Mouse (Mus musculus) liver, embryonic 14.5 days (tissue): ENCODE results near the gene Zfp990. TPM values are rescaled to one million over a fixed set of nuclear protein-coding genes. Genes with fewer than 3 reads are reported as not detected.
"Not testable (repeated sequence)": the region's sequence is repeated elsewhere in the genome, so short reads cannot be mapped to it uniquely, and the experiment has no call there.

Source experiments
- ATAC-seq: fragments of 200-750 bp; cut with Nextera tagmentation; 2 replicates; pipeline ENCODE4 v1.8.0; 2017; ENCODE audit warnings: moderate number of reproducible peaks, mild to moderate bottlenecking, moderate library complexity; ENCODE audit not compliant: insufficient read depth
- DNase-seq, 3 experiments: peaks; one replicate each; pipeline ENCODE4 v3.0.0-alpha.2; 2012 to 2013; ENCODE audit warnings: low read depth in 3 of 3, low spot score in 3 of 3
- H3K27ac ChIP-seq: fragments of 300-500 bp; sonication (generic); 2 replicates; pipeline ENCODE4 v1.5.1; 2014; ENCODE audit warnings: moderate library complexity, mild to moderate bottlenecking, control low read depth, inconsistent platforms
- H3K27me3 ChIP-seq: fragments of 300-500 bp; sonication (generic); 2 replicates; pipeline ENCODE4 v1.6.1; 2014; ENCODE audit warnings: mild to moderate bottlenecking, low read length, moderate library complexity; ENCODE audit not compliant: control insufficient read depth, insufficient read depth
- H3K36me3 ChIP-seq: fragments of 300-500 bp; sonication (generic); replicated peaks from 2 replicates; pipeline ENCODE4 v1.6.1; 2014; ENCODE audit warnings: low read depth; ENCODE audit not compliant: control insufficient read depth, insufficient read depth
- H3K4me1 ChIP-seq, 2 experiments: fragments of 200-500 bp in 1 of 2; fragments of 300-500 bp in 1 of 2; sonication (generic) in 1 of 2; replicated peaks; 2 replicates each; pipeline ENCODE4 v1.6.1; 2012 to 2014; ENCODE audit warnings: antibody characterized with exemption in 1 of 2, inconsistent platforms in 1 of 2, low read length in 1 of 2; ENCODE audit not compliant: control insufficient read depth in 2 of 2, insufficient read depth in 2 of 2
- H3K4me2 ChIP-seq: fragments of 300-500 bp; sonication (generic); 2 replicates; pipeline ENCODE4 v1.6.1; 2014; ENCODE audit warnings: low read depth, mild to moderate bottlenecking, control low read depth, moderate library complexity
- H3K4me3 ChIP-seq, 2 experiments: fragments of 200-500 bp in 1 of 2; fragments of 300-500 bp in 1 of 2; sonication (generic) in 1 of 2; 2 replicates each; pipeline ENCODE4 v1.5.1; 2012 to 2014; ENCODE audit warnings: low read depth in 2 of 2, low read length in 2 of 2, mild to moderate bottlenecking in 2 of 2, control low read depth in 1 of 2, inconsistent platforms in 1 of 2, moderate library complexity in 1 of 2; ENCODE audit not compliant: insufficient read depth in 1 of 2
- H3K9ac ChIP-seq: fragments of 300-500 bp; sonication (generic); replicated peaks from 2 replicates; pipeline ENCODE4 v1.6.1; 2014; ENCODE audit warnings: mild to moderate bottlenecking, control low read depth, moderate library complexity
- H3K9me3 ChIP-seq: fragments of 300-500 bp; sonication (generic); 2 replicates; pipeline ENCODE4 v1.6.1; 2016; ENCODE audit warnings: low read length, mixed read lengths; ENCODE audit not compliant: control insufficient read depth
- CTCF ChIP-seq: IDR thresholded peaks from 2 replicates; pipeline ENCODE4 v1.5.1; 2016; ENCODE audit warnings: antibody characterized with exemption, low read depth, control low read depth
- EP300 ChIP-seq: IDR thresholded peaks from 2 replicates; pipeline ENCODE4 v1.6.1; 2016; ENCODE audit warnings: antibody characterized with exemption, low read depth
- WGBS: fragments of 180-500 bp; shearing (Covaris S2); extraction: QIAGEN DNeasy Blood & Tissue Kit; methylation state at CpG from one replicate; pipeline ENCODE4 v1.1.7; 2014; ENCODE audit not compliant: insufficient replicate concordance; 5-methylcytosine and 5-hydroxymethylcytosine counted together
- polyA plus RNA-seq, 2 experiments: library from polyadenylated mRNA; depleted of rRNA in 1 of 2; stranded (reverse) in 1 of 2; unstranded in 1 of 2; fragments of >200 nt; fragmentation: Nextera tagmentation in 1 of 2; extraction: Ambion mirVana in 1 of 2; gene quantifications; 2 replicates each; pipeline versions ENCODE4 v1.2.1 to v1.2.3; 2012 to 2014

Gene Zfp990
- polyA plus RNA-seq, 2 experiments, result 0.02 TPM; not detected in 1

- not testable (repeated sequence) for H3K27me3 ChIP-seq, H3K4me3 ChIP-seq, DNase-seq, H3K9me3 ChIP-seq, H3K27ac ChIP-seq, H3K9ac ChIP-seq, ATAC-seq, H3K36me3 ChIP-seq, H3K4me2 ChIP-seq, H3K4me1 ChIP-seq
- WGBS, result 21% methylated on average over 2 of the region's 2 CpGs
- peak; percentile 41 for TF ChIP-seq CTCF
These were observed 34.5 kb downstream of the Zfp990 start for GRCm38 (mm10) chr4:145545106-145545505.

GRCm38 (mm10) chr4:145545734-145546349 lies 35.3 kb downstream of the Zfp990 start:
- not testable (repeated sequence) for H3K4me3 ChIP-seq, ATAC-seq, H3K4me2 ChIP-seq, H3K9ac ChIP-seq, DNase-seq, H3K36me3 ChIP-seq, H3K27ac ChIP-seq, H3K27me3 ChIP-seq, H3K4me1 ChIP-seq, H3K9me3 ChIP-seq
- WGBS, result 58% methylated on average over 6 of the region's 6 CpGs

GRCm38 (mm10) chr4:145546477-145546876 lies 35.9 kb downstream of the Zfp990 start:
- H3K36me3 ChIP-seq, DNase-seq, H3K27ac ChIP-seq, H3K4me2 ChIP-seq, H3K4me3 ChIP-seq, H3K9me3 ChIP-seq, ATAC-seq, H3K9ac ChIP-seq, H3K27me3 ChIP-seq, H3K4me1 ChIP-seq: not testable (repeated sequence)
- WGBS, result 80% methylated on average over 3 of the region's 3 CpGs

- Histone ChIP-seq H3K27ac (no peak overlapping the region), H3K4me2 (no peak overlapping the region), H3K4me3 (no peak overlapping the region), H3K9ac (no peak overlapping the region), H3K27me3 (no peaks in the 10 kb centered on the region), H3K4me1 (no peaks in the 10 kb centered on the region), H3K9me3 (peaks cover 5% of the 10 kb centered on the region), H3K36me3 (no peaks in the 10 kb centered on the region)
- DNase-seq (no peak), ATAC-seq (no peak)
- TF ChIP-seq CTCF (no peak), EP300 (no peak)
- WGBS, result 40% methylated on average over 1 of the region's 1 CpGs
These were observed 46.1 kb downstream of the Zfp990 start for GRCm38 (mm10) chr4:145556680-145557079.

GRCm38 (mm10) chr4:145559505-145560099 lies 49.0 kb downstream of the Zfp990 start:
- Histone ChIP-seq H3K27ac (no peak overlapping the region), H3K9me3 (peaks cover 5% of the 10 kb centered on the region), H3K27me3 (no peaks in the 10 kb centered on the region), H3K4me1 (no peaks in the 10 kb centered on the region), H3K4me3 (no peak overlapping the region), H3K9ac (no peak overlapping the region), H3K36me3 (no peaks in the 10 kb centered on the region), H3K4me2 (no peak overlapping the region)
- 27% methylated on average over 3 of the region's 3 CpGs for WGBS
- TF ChIP-seq CTCF (no peak), EP300 (no peak)
- ATAC-seq (no peak), DNase-seq (no peak)
